Mouse (Mus musculus) cerebellum, postnatal 14 days (tissue): ENCODE measurements at regions not wholly inside any gene's neighbourhood (a gene's known extent, or its start where the extent isn't known, plus 50 kb on each side); places are given as distances from the start of the nearest gene placed in this dataset.

Source experiments
- DNase-seq, 2 experiments: peaks; one replicate each; pipeline ENCODE4 v3.0.0; 2021; ENCODE audit warnings: mixed read lengths in 2 of 2

DNA sequence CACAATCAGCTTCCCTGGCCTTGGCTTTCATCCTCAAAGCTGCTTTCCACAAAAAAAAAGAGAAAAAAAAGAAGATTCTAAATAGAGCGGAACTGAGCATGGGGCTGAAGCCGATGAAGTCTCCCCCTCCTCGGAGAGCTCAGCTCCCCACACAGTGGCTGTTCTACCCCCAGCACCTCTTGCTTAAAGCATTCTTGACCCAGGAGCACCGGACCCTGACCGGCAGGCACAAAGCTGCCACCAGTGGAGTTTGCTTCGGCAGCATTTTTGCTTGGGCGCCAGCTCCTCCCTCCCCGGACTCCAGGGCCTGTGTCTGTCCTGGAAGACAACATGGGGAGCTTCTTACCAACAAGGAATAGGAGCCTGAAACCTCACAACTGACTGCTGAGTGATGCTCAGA is 249.4 kb downstream of the Sox9 start:
- no peak for DNase-seq

DNA sequence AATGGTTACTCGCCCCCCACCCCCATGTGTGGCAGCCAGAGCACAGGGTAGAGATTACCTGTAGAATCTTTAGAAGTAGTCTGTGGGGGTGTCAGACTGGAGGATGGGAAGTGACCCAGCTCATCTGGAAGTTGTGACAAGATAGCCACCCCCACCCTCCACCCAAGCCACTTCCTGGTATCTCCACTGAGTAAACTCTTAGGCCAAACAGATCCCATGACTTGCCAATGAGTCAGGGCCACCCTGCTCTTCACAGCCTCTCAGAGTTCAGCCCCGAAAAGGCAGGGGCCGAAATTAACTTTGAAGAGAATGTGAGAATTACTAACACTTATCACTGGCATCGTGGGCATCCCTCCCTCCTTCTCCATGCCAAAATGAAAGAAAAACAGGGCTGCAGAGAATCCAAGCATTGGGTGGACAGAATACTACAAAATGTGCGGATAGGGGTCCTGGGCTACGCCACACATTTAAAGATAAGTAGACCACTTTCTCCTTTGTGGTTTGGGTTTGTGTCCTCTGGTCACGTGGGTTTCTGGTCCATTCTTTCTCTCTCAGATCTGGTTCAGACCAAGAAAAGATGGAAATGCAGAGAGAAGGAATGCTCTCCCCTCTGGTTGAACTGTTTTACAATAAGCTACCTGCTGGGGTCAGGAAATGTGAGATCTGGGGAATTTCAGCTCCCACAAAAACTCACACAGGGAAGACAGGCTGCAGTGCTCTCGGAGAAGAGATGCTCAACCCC is 250.6 kb downstream of the Sox9 start:
- DNase-seq: no peak

DNA sequence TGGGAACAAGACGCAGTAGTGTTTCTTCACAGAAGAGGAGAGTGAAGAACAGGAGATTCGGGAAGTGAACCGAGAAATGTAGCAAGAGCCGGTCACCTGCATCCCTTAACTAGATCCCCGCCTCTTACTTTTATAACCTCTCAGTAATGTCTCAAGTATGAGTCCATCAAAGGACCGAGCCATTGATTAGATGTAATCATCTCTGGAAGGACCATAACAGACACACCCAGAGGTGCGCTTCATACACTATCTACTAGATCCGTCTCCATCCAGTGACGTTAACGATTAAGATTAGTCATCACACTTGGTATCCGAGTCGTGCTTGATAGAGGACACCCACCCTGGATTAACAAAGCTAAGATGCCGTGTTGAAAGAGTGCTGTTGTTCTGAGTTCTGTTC is 252.9 kb downstream of the Sox9 start:
- no peak for DNase-seq

DNA sequence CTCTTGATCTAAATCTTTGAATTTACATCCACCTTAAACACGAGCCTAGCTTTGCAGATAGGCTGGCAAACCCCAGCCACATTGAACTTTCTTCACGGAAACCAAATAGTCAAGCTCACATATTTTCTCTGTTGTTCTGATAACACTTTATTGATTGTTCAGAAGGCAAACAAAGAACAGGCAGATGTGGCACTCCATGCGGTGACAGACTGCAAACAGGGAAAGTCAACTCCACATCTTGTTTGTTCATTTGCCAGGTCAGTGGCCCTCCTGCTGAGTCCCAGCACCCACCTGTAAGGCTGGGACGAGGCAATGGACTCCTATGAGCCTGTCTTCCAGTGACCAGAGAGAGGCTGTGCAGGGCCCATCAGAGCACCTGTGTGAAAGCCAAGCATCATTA is 255.7 kb downstream of the Sox9 start:
- no peak for DNase-seq

DNA sequence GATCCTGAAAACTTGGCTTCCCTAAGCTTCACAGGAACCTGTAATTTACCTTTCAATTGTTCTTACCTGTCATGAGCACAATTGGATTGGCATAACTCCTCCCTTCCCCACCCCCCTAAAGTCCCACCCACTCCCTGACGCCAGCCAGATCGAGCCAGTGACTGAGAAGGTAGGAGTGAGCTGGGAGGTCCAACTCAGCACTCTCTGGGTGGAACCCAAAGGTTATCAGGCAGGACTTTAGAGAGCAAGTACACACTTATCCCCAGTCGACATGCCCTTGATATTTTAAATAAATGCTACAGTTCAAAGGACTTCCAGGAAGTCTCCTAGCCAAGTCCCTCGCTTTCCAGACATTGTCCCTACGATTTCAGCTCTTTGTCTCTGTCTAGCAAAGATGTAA is 260.7 kb downstream of the Sox9 start:
- no peak for DNase-seq

DNA sequence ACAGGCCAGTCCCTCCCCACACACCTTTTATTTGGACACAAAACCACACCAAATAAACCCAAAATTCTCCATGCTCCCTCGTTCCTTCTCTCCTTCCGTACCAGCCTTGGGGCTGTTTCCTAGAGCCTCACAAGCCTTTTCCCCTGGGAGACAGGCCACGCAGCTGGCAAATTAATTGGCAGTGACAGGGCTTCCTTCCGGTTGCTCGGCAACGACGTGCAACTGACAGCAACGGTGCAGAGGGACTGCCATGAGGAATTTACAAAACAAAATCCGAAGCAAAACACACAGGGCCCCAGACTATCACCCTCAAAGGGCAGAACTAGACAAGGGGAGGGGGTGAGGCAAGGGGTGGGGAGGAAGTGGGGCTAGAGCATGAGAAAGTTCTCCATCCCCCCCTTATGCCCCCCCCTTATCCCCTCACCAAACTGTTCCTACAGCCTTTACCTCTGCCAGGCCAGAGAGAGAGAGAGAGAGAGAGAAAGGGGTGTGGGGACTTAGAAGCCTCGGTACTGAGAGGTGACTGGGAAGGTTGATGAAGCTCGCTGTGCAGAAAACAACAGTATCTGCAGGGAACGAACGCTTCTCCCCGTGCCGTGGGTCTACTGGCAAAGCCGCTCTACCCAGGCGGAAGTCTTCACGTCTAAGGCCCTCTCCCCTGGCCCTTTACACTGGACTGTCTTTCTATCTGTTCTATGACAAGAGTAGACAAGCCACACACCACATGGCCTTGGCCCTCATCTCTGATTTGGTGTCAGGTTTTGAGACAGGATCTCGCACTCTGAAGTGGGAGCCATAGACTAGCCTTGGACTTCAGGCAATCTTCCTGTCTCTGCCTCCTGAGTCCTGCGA is 264.4 kb downstream of the Sox9 start:
- DNase-seq: peak; percentile 40 to 55

DNA sequence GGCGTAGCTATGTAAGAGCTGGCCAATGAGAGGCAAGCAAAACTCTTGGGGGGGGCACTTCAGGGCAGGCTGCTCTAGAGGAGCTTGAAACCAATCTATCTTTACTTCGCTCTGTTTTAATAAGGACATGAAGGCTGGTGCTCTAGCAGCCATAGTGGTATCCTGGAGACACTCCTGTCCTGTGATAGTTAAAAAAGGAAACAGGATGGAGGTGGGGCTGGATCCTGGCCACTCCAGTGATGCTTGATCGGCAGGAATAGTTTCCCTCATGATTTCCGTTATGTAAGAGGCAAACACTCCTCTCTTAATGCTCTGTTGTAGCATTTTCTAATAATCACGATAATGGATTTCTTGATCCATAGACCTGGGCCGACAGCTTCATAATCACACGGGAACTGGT is 266.1 kb downstream of the Sox9 start:
- DNase-seq: no peak

DNA sequence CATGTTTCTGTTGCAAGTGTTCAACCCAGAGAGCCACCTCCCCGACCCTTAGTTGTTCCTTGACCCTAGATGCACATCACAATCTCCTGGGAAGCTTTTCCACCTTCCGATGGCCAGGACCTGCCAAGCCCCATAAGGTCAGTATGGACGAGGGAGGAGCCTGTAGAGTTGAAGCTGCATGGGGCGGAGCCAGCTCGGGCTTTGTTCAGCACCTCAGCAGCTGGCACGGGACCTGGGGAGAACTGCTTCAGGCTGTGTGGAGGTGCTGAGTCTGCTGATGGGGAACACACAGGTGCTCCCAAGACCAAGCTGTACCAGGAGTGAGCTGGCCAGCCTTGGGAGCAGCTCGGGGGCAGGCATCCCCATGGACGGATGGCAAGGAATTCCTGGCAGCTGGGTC is 267.6 kb downstream of the Sox9 start:
- DNase-seq: no peak

DNA sequence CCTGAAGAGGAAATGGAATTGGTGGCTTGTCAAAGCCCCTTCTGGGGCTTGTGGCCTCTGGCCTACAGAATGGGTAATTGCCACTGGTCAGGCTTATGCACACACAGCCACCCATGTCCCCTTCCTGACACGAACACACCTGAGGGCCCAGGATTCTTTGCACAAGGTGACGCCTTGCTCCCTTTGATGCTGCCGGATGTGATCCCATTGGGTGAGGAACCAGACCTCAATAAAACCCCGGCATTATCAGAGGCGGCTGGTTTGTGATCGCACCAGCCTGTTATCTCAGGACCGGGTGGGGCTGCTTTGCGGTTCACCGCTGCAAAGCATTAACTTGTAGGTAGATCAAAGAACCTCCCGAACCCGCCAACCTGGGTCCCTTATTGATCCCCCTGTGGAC is 270.5 kb downstream of the Sox9 start:
- no peak for DNase-seq

DNA sequence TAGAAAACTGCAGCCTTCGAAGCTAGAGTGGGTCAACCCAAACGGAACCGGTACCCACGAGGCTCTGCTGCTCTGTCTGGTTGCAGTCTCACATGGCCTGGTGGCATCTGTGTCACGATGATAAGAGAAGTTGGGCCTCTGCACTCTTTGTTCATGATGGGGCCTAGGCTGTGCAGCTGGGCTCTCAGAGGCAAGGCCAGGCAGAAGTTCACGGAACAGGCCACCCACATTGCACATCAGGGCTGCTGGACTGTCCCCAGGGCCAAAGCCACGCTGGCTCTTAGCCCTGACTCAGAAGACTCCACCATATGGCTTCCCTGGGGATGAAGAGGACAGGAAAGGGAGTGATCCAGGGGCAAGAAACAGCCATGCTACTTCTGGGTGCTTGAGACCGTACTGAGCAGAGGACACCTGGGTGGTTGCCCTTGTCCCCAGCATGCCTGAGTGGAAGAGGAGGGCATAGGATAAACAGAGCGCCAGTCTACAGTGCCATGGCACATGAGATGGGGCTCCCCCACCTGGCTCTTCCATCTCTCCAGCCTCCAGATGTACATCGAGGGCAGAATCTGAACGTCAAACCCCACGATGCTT is 274.1 kb downstream of the Sox9 start:
- peak; percentile 33 for DNase-seq

DNA sequence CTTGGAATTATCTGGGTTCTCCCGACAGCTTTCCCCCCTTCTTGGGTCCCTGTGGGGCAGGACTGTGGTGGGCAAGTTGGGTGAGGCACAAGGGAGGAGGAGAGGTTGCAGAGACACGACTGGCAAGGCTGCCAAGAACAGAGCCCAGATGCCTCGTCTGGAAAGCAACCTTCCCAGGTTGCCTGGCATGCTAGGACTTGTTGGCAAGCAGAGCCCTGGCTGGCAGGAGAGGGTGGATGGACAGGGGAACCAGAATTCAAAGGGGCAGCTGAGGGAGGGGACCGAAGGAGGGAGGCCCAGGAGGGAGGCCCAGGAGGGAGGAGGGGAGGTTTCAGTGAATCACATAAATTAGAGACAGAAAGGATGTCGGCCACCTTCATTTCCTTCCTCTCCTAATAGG is 274.8 kb downstream of the Sox9 start:
- peak; percentile 85 to 87 for DNase-seq

DNA sequence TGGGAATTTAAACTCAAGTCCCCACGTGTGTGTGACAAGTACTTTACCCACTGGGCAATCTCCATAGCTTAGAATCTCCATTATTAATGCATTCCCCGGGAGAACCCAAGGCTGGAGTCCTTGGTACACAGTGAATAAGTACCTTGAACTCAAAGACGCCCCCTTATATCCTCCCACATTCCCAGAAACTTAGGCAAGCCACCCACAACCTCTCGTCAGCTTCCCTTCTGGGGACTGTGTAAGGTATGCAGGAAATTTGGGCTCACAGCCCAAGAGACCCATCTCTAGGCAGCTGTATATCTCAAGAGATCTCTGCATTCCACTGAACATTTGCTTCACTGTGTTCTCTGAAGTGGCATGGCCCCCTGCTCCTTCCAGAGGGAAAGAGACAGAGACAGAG is 288.3 kb downstream of the Sox9 start:
- DNase-seq: no peak

DNA sequence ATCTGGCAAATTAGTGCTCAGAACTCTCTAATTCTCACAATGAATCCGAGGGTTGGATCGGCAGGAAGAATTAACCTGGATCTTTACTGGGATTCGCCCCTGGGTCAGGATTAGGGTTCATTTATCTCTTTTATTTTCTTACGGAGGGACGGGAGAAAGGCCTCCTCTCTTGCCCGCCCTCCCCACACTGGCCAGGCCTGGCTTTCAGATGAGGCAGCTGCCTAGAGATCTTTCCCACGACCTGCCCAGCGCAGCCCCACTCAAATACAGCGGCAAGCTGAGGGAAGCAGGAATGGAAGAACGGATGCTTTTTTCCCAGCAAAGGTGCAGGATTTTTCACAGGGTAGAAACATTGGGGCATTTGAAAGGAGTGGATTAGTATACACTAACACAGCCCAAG is 289.9 kb downstream of the Sox9 start:
- no peak for DNase-seq

DNA sequence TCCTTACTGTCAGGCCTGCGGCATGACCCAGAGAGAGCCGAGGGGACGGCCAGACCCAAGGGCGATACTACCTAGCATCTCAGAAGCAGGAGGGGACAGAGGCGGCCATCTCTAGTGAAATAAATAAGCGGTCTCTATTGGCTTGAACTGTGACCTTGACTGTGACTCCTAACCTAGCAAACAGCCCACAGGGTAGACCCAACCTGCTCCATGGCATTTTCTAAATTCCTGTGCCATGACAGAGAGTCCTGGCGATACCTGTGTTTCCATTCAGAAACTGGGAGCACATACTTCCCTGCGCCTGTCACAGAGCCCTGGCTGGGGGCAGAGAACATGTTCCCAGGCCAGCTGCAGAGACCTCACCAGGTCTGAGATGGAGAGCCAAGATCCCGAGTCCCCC is 292.3 kb downstream of the Sox9 start:
- no peak for DNase-seq

DNA sequence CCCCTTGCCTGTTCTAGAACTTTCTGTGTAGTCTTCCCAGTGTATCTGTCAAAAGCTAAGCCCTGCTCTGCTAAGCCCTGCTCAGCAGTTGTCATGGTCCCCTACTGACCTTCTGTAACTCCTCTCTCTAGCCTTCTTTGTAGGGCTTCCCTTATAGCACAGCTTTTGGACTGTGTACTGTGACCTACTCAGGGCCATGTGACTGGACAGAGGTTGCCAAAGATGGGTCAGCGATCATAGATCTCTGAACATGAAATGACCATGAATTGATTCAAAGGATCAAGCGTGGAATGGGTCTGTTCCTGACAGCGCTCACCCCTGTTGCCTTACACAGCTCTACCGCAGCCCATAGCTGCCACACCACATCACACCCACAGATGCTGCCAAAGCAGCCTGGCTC is 294.3 kb downstream of the Sox9 start:
- no peak for DNase-seq

DNA sequence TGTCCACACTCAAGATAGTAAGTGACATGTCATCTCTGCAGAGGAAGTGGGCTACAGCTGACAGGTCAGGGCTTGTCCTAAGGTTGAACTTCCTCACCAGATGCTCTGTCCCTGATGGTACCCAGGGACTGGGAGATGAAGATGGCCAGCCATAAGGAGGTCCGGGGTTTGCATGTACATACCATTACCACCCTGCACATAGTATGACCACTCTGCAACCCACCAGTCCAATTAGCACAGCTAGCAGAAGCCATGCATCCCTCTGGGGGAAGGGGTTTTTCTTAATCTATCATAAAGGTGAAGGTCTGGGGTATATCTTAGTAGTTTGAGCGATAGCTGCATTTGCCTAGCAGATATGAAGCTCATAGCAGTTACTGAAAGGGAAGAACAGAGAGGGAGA is 298.3 kb downstream of the Sox9 start:
- no peak for DNase-seq

DNA sequence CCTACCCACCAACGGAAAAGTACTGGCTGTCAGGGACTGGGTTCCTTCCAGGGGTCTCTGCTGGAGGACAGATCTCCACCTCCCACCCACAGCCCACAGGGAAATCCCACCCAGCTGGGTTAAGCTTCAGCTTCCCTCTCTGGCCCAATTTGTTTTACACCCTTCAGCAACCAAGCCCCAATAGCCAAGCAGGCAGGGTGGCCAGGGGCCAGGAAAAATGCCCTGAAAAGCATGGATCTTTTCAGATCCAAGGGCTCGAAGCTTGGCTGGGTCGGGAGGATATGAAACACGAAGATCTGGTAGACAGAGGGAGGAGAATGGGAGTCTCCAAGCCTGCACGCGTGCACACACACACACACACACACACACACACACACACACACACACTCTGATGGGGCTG is 302.4 kb downstream of the Sox9 start:
- peak in 1 of 2 experiments; percentile 47 for DNase-seq

DNA sequence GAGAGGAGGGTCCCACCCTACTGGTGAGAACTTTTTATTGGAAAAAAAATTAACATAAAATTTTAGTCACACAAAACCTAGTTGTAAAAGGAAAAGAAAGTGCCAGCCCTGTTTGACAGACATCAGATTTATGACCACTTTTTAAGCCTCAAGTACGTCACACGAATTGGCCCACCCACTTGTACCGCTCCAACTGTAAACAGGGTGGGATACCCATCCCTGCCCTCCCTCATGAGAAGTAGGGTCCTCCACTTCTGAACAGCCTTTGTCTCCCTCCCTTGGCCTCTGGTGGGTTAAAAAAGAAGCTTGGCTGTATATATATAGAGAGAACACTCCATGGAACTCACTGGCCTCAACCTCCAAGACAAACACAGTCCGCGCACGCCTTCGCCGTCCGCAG is 303.5 kb downstream of the Sox9 start:
- DNase-seq: no peak

DNA sequence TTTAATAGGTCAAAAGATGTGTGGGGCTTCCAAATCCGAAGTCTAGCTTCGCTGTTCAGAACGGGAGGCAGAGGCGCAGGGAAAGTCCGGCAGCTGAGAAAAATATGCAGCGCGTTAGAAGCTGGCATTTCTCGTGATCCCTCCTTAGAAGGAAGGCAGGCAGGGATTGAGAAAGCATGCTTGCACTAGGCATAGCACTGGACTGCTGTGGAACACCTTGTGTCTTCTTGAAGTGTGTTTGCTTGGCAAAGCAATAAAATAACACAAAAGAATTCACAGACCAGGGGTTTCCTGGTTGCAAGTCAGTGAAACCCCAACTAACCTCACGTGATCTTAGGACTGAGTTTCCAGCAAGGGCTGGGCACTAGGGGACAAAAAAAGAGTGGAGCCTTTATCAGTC is 305.1 kb downstream of the Sox9 start:
- no peak for DNase-seq

DNA sequence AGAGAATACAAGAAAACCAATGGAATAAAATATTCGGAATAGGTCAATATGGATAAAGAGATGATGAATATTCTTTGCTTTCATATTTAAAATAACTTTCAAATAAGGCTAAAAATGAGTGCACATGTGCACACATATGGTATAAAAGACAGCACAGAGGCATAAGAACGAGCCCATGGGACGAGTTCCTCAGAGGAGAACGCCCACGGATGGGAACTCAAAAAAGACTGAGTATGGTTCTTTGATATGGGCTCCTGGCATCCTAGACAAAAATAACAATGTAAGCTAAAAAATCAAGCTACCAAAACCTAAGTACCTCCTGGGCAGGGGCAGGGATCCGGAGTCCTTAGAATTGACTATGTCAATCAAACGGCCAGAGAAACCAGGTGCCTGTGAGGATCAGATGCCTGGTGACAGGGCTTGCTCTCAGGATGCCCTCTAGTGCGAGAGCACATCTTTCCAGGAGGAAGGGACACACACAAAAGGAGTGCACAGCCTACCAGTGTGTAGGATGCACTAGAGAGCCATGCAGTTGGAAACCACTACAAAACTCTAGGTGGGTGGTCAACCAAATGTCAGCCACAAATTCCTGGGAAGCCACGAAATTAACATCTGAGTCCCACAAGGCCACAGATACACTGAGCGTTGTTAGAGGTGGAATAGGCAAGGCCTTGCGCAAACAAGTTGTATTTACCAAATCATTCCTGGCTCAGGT is 307.8 kb downstream of the Sox9 start:
- no peak for DNase-seq

DNA sequence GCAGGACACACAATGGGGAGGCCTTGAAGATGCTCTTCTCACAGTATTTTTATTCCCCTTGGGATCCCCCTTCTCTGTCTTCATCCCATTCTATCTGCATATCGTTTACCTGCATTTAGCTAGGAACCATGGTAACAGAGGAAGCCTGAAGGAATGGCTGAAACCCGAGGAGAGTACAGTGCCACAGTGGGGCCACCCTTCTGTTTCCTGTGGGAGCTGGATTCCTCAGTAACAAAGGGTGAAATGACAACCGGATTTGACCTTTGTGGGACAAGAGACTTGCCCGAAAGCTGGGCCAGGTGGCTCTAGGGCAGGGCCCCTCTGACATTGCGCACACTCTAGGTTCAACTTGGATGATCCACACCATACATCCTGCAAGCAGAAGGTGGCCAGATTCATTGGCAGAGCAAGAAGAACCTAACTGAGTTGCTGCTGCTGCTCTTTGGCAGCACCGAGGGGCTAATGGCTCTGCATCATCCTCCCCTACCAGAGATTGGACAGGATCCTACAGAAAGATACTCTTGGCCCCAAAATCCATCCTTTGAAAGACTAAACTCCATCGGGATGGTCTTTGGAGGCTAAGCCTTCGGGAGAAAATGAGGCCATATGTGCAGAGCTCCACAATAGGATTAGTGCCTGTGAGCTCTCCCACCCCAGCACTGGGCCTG is 310.0 kb downstream of the Sox9 start:
- peak in 1 of 2 experiments; percentile 33 for DNase-seq

DNA sequence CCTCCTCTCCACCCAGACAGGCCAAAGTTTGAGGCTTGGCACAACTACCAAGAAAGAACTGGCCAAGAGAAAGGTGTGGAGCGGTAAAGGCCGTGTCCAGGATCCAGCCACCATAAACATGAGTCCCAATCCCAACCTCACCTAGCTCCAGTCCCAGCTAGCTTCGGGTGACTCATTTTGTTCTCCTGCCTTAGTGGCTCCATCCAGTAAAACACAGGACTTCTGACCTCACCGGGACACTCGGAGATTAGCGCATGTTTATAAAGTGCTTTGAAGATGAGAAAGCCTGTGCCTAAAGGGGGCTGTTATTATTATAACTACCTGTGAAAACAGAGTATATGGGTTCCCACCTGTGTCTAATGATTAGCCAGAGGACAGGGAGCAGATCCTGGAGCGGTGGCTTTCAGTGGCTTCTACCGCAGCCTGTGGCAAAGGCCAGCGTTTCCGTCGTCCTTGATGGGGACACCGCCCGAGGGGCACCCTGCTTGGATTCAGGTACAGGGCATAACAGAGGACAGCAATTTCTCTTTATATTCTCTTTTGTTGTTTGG is 311.9 kb downstream of the Sox9 start:
- no peak for DNase-seq

DNA sequence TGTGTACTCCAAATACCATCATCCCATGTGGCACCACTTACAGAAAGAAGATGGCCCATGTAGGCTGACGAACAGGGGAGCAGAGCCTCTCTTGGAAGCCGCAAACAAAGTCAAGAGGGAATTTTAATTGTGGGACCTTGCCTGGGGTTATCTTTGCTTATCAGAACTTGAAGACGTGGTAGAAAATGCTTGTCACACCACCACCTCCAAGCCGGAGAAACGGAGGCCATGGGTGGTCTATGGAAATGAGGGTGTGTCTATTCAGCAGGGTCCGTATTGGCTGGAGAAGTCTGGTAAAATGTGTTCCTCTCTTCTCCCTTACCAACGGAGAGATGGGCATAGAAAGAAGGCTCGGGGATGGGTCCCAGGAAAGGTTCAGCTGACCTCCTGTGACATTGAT is 313.6 kb downstream of the Sox9 start:
- no peak for DNase-seq
